Mouse (Mus musculus): ENCODE results near the gene Slc45a1. TPM values are rescaled to one million over a fixed set of nuclear protein-coding genes. Genes with fewer than 3 reads are reported as not detected.

Gene Slc45a1
- 33.8 and 43.8 TPM in 2 replicates for polyA plus RNA-seq (2014; fragmentation: Nextera tagmentation; extraction: Ambion mirVana)

- H3K27ac ChIP-seq (ENCODE audit: low read depth, low read length): peak within 1 kb of the TSS; percentile 48; the same call in 1 of the 2 replicates
- peak; percentile 67 for ATAC-seq (ENCODE audit: low read depth)
- H3K9me3 ChIP-seq (ENCODE audit: control insufficient read depth, low read length): no peaks in the 10 kb centered on the region
- no peaks in the 10 kb centered on the region for H3K36me3 ChIP-seq (ENCODE audit: control insufficient read depth, insufficient read depth, low read length)
- H3K27me3 ChIP-seq (ENCODE audit: control insufficient read depth, insufficient read depth, low read length): no peaks in the 10 kb centered on the region
- peak within 1 kb of the TSS; percentile 68 for H3K4me2 ChIP-seq (ENCODE audit: low read depth, low read length)
- H3K9ac ChIP-seq (replicated peaks; ENCODE audit: low read depth, low read length): peak within 1 kb of the TSS; percentile 92
- 6% methylated on average over 41 of the region's 41 CpGs for WGBS
- H3K4me1 ChIP-seq (ENCODE audit: control insufficient read depth, insufficient read depth, low read length): peaks cover 6% of the 10 kb centered on the region; the same call in 1 of the 2 replicates
- peak within 1 kb of the TSS; percentile 66 for H3K4me3 ChIP-seq (ENCODE audit: low read depth, low read length)
Measured at GRCm38 (mm10) chr4:150651390-150652277, at the start of gene Slc45a1. Gene Slc45a1, minus strand, starts transcription at chr4:150652174.

- Histone ChIP-seq H3K4me2 (ENCODE audit: low read depth, low read length) (no peak overlapping the region), H3K4me3 (ENCODE audit: low read depth, low read length) (no peak overlapping the region), H3K4me1 (ENCODE audit: control insufficient read depth, insufficient read depth, low read length) (no peaks in the 10 kb centered on the region), H3K9ac (replicated peaks; ENCODE audit: low read depth, low read length) (no peak overlapping the region), H3K27ac (ENCODE audit: low read depth, low read length) (no peak overlapping the region), H3K27me3 (ENCODE audit: control insufficient read depth, insufficient read depth, low read length) (no peaks in the 10 kb centered on the region), H3K36me3 (ENCODE audit: control insufficient read depth, insufficient read depth, low read length) (no peaks in the 10 kb centered on the region), H3K9me3 (ENCODE audit: control insufficient read depth, low read length) (no peaks in the 10 kb centered on the region)
- ATAC-seq (ENCODE audit: low read depth): no peak
- 95% methylated on average over 9 of the region's 9 CpGs for whole genome bisulfite sequencing
Measured at GRCm38 (mm10) chr4:150700849-150701248, 48.9 kb upstream of the Slc45a1 start.

- H3K4me3 ChIP-seq (ENCODE audit: low read depth, low read length): no peak overlapping the region
- no peak overlapping the region for H3K9ac ChIP-seq (replicated peaks; ENCODE audit: low read depth, low read length)
- WGBS: 86% methylated on average over 10 of the region's 10 CpGs
- H3K9me3 ChIP-seq (ENCODE audit: control insufficient read depth, low read length): no peaks in the 10 kb centered on the region
- H3K4me1 ChIP-seq (ENCODE audit: control insufficient read depth, insufficient read depth, low read length): no peaks in the 10 kb centered on the region
- H3K4me2 ChIP-seq (ENCODE audit: low read depth, low read length): no peak overlapping the region
- H3K36me3 ChIP-seq (ENCODE audit: control insufficient read depth, insufficient read depth, low read length): no peaks in the 10 kb centered on the region
- H3K27me3 ChIP-seq (ENCODE audit: control insufficient read depth, insufficient read depth, low read length): no peaks in the 10 kb centered on the region
- no peak overlapping the region for H3K27ac ChIP-seq (ENCODE audit: low read depth, low read length)
- ATAC-seq (ENCODE audit: low read depth): no peak
Measured at GRCm38 (mm10) chr4:150694434-150695108, 42.6 kb upstream of the Slc45a1 start.

GRCm38 (mm10) chr4:150692861-150693403 lies 41.0 kb upstream of the Slc45a1 start:
- Histone ChIP-seq H3K27me3 (ENCODE audit: control insufficient read depth, insufficient read depth, low read length) (no peaks in the 10 kb centered on the region), H3K4me2 (ENCODE audit: low read depth, low read length) (no peak overlapping the region), H3K36me3 (ENCODE audit: control insufficient read depth, insufficient read depth, low read length) (no peaks in the 10 kb centered on the region), H3K9ac (replicated peaks; ENCODE audit: low read depth, low read length) (no peak overlapping the region), H3K4me3 (ENCODE audit: low read depth, low read length) (no peak overlapping the region), H3K27ac (ENCODE audit: low read depth, low read length) (no peak overlapping the region), H3K4me1 (ENCODE audit: control insufficient read depth, insufficient read depth, low read length) (no peaks in the 10 kb centered on the region), H3K9me3 (ENCODE audit: control insufficient read depth, low read length) (no peaks in the 10 kb centered on the region)
- WGBS: 77% methylated on average over 10 of the region's 10 CpGs
- ATAC-seq (ENCODE audit: low read depth): no peak

GRCm38 (mm10) chr4:150690759-150691158 lies 38.8 kb upstream of the Slc45a1 start:
- no peaks in the 10 kb centered on the region for H3K27me3 ChIP-seq (ENCODE audit: control insufficient read depth, insufficient read depth, low read length)
- H3K4me3 ChIP-seq (ENCODE audit: low read depth, low read length): no peak overlapping the region
- no peak overlapping the region for H3K4me2 ChIP-seq (ENCODE audit: low read depth, low read length)
- 82% methylated on average over 3 of the region's 3 CpGs for WGBS
- no peaks in the 10 kb centered on the region for H3K9me3 ChIP-seq (ENCODE audit: control insufficient read depth, low read length)
- peaks cover 7% of the 10 kb centered on the region; the same call in 1 of the 2 replicates for H3K4me1 ChIP-seq (ENCODE audit: control insufficient read depth, insufficient read depth, low read length)
- ATAC-seq (ENCODE audit: low read depth): no peak
- no peak overlapping the region for H3K9ac ChIP-seq (replicated peaks; ENCODE audit: low read depth, low read length)
- H3K36me3 ChIP-seq (ENCODE audit: control insufficient read depth, insufficient read depth, low read length): no peaks in the 10 kb centered on the region
- no peak overlapping the region for H3K27ac ChIP-seq (ENCODE audit: low read depth, low read length)

GRCm38 (mm10) chr4:150689553-150689952 lies 37.6 kb upstream of the Slc45a1 start:
- no peaks in the 10 kb centered on the region for H3K9me3 ChIP-seq (ENCODE audit: control insufficient read depth, low read length)
- H3K4me2 ChIP-seq (ENCODE audit: low read depth, low read length): no peak overlapping the region
- H3K27ac ChIP-seq (ENCODE audit: low read depth, low read length): no peak overlapping the region
- ATAC-seq (ENCODE audit: low read depth): no peak
- 98% methylated on average over 10 of the region's 10 CpGs for WGBS
- no peak overlapping the region for H3K9ac ChIP-seq (replicated peaks; ENCODE audit: low read depth, low read length)
- H3K36me3 ChIP-seq (ENCODE audit: control insufficient read depth, insufficient read depth, low read length): no peaks in the 10 kb centered on the region
- H3K4me3 ChIP-seq (ENCODE audit: low read depth, low read length): no peak overlapping the region
- H3K27me3 ChIP-seq (ENCODE audit: control insufficient read depth, insufficient read depth, low read length): no peaks in the 10 kb centered on the region
- peaks cover 13% of the 10 kb centered on the region; the same call in 1 of the 2 replicates for H3K4me1 ChIP-seq (ENCODE audit: control insufficient read depth, insufficient read depth, low read length)

GRCm38 (mm10) chr4:150687126-150687753 lies 35.3 kb upstream of the Slc45a1 start:
- H3K9ac ChIP-seq (replicated peaks; ENCODE audit: low read depth, low read length): no peak overlapping the region
- no peaks in the 10 kb centered on the region for H3K36me3 ChIP-seq (ENCODE audit: control insufficient read depth, insufficient read depth, low read length)
- H3K9me3 ChIP-seq (ENCODE audit: control insufficient read depth, low read length): no peaks in the 10 kb centered on the region
- no peaks in the 10 kb centered on the region for H3K27me3 ChIP-seq (ENCODE audit: control insufficient read depth, insufficient read depth, low read length)
- no peak for ATAC-seq (ENCODE audit: low read depth)
- H3K27ac ChIP-seq (ENCODE audit: low read depth, low read length): peak overlapping the region; percentile 7; the same call in 1 of the 2 replicates
- H3K4me1 ChIP-seq (ENCODE audit: control insufficient read depth, insufficient read depth, low read length): peaks cover 13% of the 10 kb centered on the region; the same call in 1 of the 2 replicates
- H3K4me2 ChIP-seq (ENCODE audit: low read depth, low read length): no peak overlapping the region
- WGBS: 63% methylated on average over 10 of the region's 10 CpGs
- H3K4me3 ChIP-seq (ENCODE audit: low read depth, low read length): no peak overlapping the region

- Histone ChIP-seq H3K36me3 (ENCODE audit: control insufficient read depth, insufficient read depth, low read length) (no peaks in the 10 kb centered on the region), H3K4me2 (ENCODE audit: low read depth, low read length) (no peak overlapping the region), H3K9ac (replicated peaks; ENCODE audit: low read depth, low read length) (no peak overlapping the region), H3K4me1 (ENCODE audit: control insufficient read depth, insufficient read depth, low read length) (peaks cover 13% of the 10 kb centered on the region; the same call in 1 of the 2 replicates), H3K27ac (ENCODE audit: low read depth, low read length) (peak overlapping the region; percentile 45; the same call in 1 of the 2 replicates), H3K27me3 (ENCODE audit: control insufficient read depth, insufficient read depth, low read length) (no peaks in the 10 kb centered on the region), H3K4me3 (ENCODE audit: low read depth, low read length) (no peak overlapping the region), H3K9me3 (ENCODE audit: control insufficient read depth, low read length) (no peaks in the 10 kb centered on the region)
- ATAC-seq (ENCODE audit: low read depth): 0 out of 2 replicates have a peak, but pooled peaks have one; percentile 49
Measured at GRCm38 (mm10) chr4:150686538-150686937, 34.6 kb upstream of the Slc45a1 start.
